Mouse (Mus musculus): ENCODE data around the gene Socs1.

DNA sequence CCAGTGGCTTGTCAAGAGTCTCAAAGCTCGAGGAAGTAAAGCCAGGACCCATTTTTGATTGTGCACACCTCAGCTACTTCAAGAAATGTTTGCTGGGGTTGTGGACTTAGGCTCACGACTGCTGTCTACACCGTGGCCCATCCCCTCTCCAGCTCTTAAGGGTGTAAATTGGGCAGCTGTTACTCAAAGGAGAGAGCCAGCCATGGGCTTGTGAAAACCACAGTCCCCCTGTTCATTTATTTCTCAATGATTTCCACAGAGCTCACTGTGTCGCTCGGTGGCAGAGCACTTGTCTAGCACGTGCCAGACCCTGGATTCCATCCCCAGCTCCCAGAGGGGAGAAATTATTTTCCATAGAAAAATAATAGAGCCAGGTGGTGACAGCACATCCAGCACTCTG, 29.2 kb downstream of the Socs1 start:
- TF ChIP-seq CTCF (conservative IDR thresholded peaks at IDR 0.05; ENCODE audit: low read length) (no peak), NANOG (IDR thresholded peaks at IDR 0.05; ENCODE audit: borderline replicate concordance, low read length) (no peak), POU5F1 (IDR thresholded peaks at IDR 0.05; ENCODE audit: borderline replicate concordance, low read length) (no peak)

Measured in E14TG2a.4 (cell line).